Mouse (Mus musculus): ENCODE results near the gene Wipf1.

DNA sequence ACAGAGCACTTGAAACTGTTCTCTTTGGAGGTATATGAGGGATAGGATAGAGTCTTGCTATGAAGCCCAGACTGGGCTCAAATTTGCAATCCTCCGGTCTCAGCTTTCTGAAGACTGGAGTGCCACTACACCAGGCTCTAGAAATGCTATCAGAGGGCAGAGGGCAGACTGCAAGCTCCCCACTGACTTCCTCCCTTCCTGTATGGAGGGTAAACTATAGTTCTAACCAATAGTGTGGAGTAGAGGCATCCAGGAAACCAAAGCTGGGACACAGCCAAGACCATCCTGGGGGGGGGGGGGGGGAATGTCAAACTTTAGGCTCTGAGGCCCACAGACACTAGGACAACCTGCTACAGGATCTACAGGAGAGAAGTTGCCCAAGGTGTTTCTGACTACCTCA, 39.1 kb downstream of the Wipf1 start:
- TF ChIP-seq CTCF (conservative IDR thresholded peaks at IDR 0.05; ENCODE audit: insufficient read depth, insufficient read length, low read depth, low read length), result no peak
- TF ChIP-seq POLR2A (IDR thresholded peaks at IDR 0.05; ENCODE audit: low read depth, low read length), result no peak

Measured in kidney, adult 2 months (tissue).